Comparison of ENCODE assay signal across 7 mouse cellular contexts in the genomic region with DNA sequence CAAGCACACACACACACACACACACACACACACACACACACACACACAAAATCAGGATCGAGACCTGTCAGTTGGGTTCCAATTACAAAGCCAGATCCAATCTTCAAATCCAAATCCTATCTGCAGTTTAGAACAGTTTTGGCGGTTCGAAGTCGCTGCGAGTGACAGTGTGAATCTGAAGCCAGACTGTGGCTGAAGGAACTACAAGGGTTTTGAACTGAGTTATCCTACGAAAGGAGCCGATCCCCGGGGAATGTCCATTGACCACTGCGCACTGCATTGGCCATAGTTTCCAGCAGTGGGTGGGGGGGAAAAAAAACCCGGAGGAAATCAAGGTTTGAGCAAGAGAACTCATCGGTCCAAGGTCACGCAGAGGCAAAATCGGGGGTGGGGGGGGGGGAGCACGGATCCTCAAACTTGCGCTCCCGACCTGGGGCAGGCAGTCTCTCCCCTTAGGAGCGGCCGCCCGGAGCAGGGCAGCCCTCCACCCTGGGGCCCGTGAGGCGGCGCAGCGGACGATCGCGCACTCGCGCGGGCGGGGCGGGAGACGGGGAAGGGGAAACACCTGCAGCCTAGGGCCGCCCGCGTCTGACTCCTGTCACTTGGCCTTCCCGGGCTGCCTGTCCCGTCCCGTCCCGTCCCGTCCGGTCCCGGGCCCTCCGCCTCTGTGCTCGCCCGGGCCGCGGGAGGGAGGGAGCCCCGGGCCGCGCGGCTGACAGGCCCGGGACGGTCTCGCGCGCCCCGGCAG. TPM values are rescaled to one million over a fixed set of nuclear protein-coding genes. Genes with fewer than 3 reads are reported as not detected.
DNase-seq lines count a peak whose midpoint lies in the region; ATAC-seq lines count a peak whose summit lies in the region.

No protein-coding gene starts in this region.

- H3K9me3 ChIP-seq in forebrain, embryonic 15.5 days: no peaks in the 10 kb centered on the region
- no peaks in the 10 kb centered on the region for H3K9me3 ChIP-seq in hindbrain, embryonic 15.5 days
- H3K9me3 ChIP-seq in liver, embryonic 12.5 days (replicated peaks): no peaks in the 10 kb centered on the region

- no peaks in the 10 kb centered on the region for H3K27me3 ChIP-seq in forebrain, embryonic 15.5 days
- no peaks in the 10 kb centered on the region for H3K27me3 ChIP-seq in hindbrain, embryonic 15.5 days
- H3K27me3 ChIP-seq in liver, embryonic 12.5 days (replicated peaks): no peaks in the 10 kb centered on the region

- H3K4me3 ChIP-seq in forebrain, embryonic 15.5 days: peak overlapping the region; percentile 76
- H3K4me3 ChIP-seq in hindbrain, embryonic 15.5 days: peak overlapping the region; percentile 98
- H3K4me3 ChIP-seq in liver, embryonic 12.5 days: peak overlapping the region; percentile 90

- peak; percentile 40 for DNase-seq in MN1 (ENCODE audit: low spot score)
- DNase-seq in brain, adult 2 months (ENCODE audit: low read depth, low spot score): peak; percentile 47
- DNase-seq in naive thymus-derived CD4-positive, alpha-beta T cell, adult 2 months (ENCODE audit: low read depth): peak; percentile 69
- DNase-seq in thymus, postnatal 25 days: peak; percentile 85

- peak overlapping the region; percentile 95 for H3K9ac ChIP-seq in forebrain, embryonic 15.5 days (replicated peaks)
- H3K9ac ChIP-seq in hindbrain, embryonic 15.5 days: peak overlapping the region; percentile 82
- H3K9ac ChIP-seq in liver, embryonic 12.5 days: peak overlapping the region; percentile 100

- H3K4me1 ChIP-seq in forebrain, embryonic 15.5 days: peaks cover 44% of the 10 kb centered on the region
- H3K4me1 ChIP-seq in hindbrain, embryonic 15.5 days (replicated peaks): peaks cover 50% of the 10 kb centered on the region
- peaks cover 63% of the 10 kb centered on the region for H3K4me1 ChIP-seq in liver, embryonic 12.5 days

- peak overlapping the region; percentile 71 for H3K4me2 ChIP-seq in forebrain, embryonic 15.5 days (replicated peaks)
- peak overlapping the region; percentile 75 for H3K4me2 ChIP-seq in hindbrain, embryonic 15.5 days
- H3K4me2 ChIP-seq in liver, embryonic 12.5 days: peak overlapping the region; percentile 96

- H3K36me3 ChIP-seq in forebrain, embryonic 15.5 days: no peaks in the 10 kb centered on the region
- no peaks in the 10 kb centered on the region for H3K36me3 ChIP-seq in hindbrain, embryonic 15.5 days
- peaks cover 13% of the 10 kb centered on the region for H3K36me3 ChIP-seq in liver, embryonic 12.5 days

- WGBS in forebrain, embryonic 15.5 days: under 1% methylated on average over 51 of the region's 57 CpGs
- WGBS in hindbrain, embryonic 15.5 days: 2% methylated on average over 38 of the region's 57 CpGs
- 1% methylated on average over 51 of the region's 57 CpGs for WGBS in liver, embryonic 12.5 days (ENCODE audit: insufficient replicate concordance)

- ATAC-seq in forebrain, embryonic 15.5 days (replicated peaks): peak; percentile 46
- ATAC-seq in hindbrain, embryonic 15.5 days (ENCODE audit: low FRiP score, low read depth): peak; percentile 32
- ATAC-seq in liver, embryonic 12.5 days: peak; percentile 50

- H3K27ac ChIP-seq in forebrain, embryonic 15.5 days (replicated peaks): peak overlapping the region; percentile 95
- H3K27ac ChIP-seq in hindbrain, embryonic 15.5 days (replicated peaks): peak overlapping the region; percentile 99
- H3K27ac ChIP-seq in liver, embryonic 12.5 days: peak overlapping the region; percentile 91

RNA-seq across cellular contexts. Expression of a gene that starts 1.8 kb away (rescaled TPM):
- polyA plus RNA-seq in forebrain, embryonic 15.5 days (2015; fragmentation: Nextera tagmentation; extraction: Ambion mirVana): 31.4 and 32.8 TPM in 2 replicates
- 35.8 and 36.2 TPM in 2 replicates for polyA plus RNA-seq in hindbrain, embryonic 15.5 days (2015; fragmentation: Nextera tagmentation; extraction: Ambion mirVana)
- 85.2 and 87.5 TPM in 2 replicates for polyA plus RNA-seq in liver, embryonic 12.5 days (2016; fragmentation: Nextera tagmentation; extraction: Ambion mirVana)

RNA-seq across cellular contexts. Expression of a gene that starts 2.7 kb away (rescaled TPM):
- polyA plus RNA-seq in forebrain, embryonic 15.5 days (2015; fragmentation: Nextera tagmentation; extraction: Ambion mirVana): 46.6 and 52.5 TPM in 2 replicates
- polyA plus RNA-seq in hindbrain, embryonic 15.5 days (2015; fragmentation: Nextera tagmentation; extraction: Ambion mirVana): 51.2 and 52.8 TPM in 2 replicates
- 28.1 and 28.3 TPM in 2 replicates for polyA plus RNA-seq in liver, embryonic 12.5 days (2016; fragmentation: Nextera tagmentation; extraction: Ambion mirVana)

RNA-seq across cellular contexts. Expression of a gene that starts 50.6 kb away (rescaled TPM):
- 215 and 218 TPM in 2 replicates for polyA plus RNA-seq in forebrain, embryonic 15.5 days (2015; fragmentation: Nextera tagmentation; extraction: Ambion mirVana)
- polyA plus RNA-seq in hindbrain, embryonic 15.5 days (2015; fragmentation: Nextera tagmentation; extraction: Ambion mirVana): 266 and 286 TPM in 2 replicates
- 37.4 and 41.8 TPM in 2 replicates for polyA plus RNA-seq in liver, embryonic 12.5 days (2016; fragmentation: Nextera tagmentation; extraction: Ambion mirVana)

Comparison
In these comparisons a context has a peak if more than half of its experiments do, and no peak if none do; other contexts are left out.
1. Peak in every context shown above with its lines: DNase-seq, ATAC-seq, H3K4me3 ChIP-seq and H3K27ac ChIP-seq.